Mouse (Mus musculus) cerebellum, adult 11-12 months (tissue): Measurements from ENCODE around the gene Cbl.
A peak's percentile ranks its signal among the peaks of the same experiment; 100 is the strongest.

Experiments used
- DNase-seq: peaks from one replicate; pipeline ENCODE4 v3.0.0; 2022

Cbl gene

DNA sequence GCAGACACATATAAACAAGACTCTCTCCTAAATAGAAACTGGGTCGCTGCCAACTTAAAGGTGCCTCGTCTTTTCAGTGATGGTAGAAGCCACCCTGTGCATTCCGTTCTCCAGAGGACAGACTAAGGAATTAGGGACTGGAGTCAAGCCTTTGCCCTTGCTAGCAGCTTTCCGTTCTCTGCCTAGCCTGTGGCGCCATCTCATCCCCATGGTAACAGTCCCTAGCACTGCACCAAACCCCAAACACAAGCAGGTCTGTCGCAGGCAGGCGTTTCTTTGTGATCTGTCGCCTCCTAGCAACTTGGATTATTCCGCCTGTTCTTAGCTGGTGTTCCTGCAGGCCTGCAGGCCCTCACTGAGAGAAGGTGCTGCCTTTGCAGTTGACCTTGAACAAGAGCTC is 137.3 kb downstream of the Cbl start:
- no peak for DNase-seq

- no peak for DNase-seq
Measured at GRCm38 (mm10) chr9:44095781-44096180, 138.1 kb downstream of the Cbl start.

DNA sequence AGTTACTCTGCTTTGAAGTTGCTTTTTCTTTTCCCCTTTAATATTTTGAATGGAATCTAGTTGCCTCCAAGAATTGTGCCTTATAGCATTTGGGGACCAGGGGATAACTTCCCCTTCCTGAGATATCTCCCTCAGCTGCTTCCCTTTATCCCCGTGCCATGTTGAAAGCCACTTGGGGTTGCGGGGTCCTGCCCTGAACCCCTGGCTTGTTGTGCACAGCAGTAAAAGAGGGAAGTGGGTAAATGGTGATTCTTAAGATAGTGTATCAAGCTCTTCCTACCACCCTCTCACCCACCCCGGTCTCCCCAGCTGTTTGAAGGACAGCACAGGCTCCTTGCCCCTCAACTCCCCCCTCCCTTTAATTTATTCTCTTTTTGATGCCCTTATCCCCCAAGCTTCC is 139.1 kb downstream of the Cbl start:
- DNase-seq = no peak

- peak; percentile 90 for DNase-seq
Measured at GRCm38 (mm10) chr9:44093612-44094503, 140.0 kb downstream of the Cbl start.
